Mouse (Mus musculus) liver, embryonic 14.5 days (tissue): ENCODE results near the gene Wdr24.

Experiments used
- CTCF ChIP-seq: IDR thresholded peaks from 2 replicates; pipeline ENCODE4 v1.5.1; 2016; ENCODE audit warnings: antibody characterized with exemption, low read depth, control low read depth
- EP300 ChIP-seq: IDR thresholded peaks from 2 replicates; pipeline ENCODE4 v1.6.1; 2016; ENCODE audit warnings: antibody characterized with exemption, low read depth

- TF ChIP-seq CTCF = no peak
- no peak for TF ChIP-seq EP300
Observed at GRCm38 (mm10) chr17:25791843-25792527, 31.4 kb upstream of the Wdr24 start.
